Mouse (Mus musculus) myocyte (in vitro differentiated cells): ENCODE data around the gene Gfy.

ENCODE experiments used
- CEBPB ChIP-seq: IDR thresholded peaks from 2 replicates; pipeline ENCODE4 v1.6.1; 2011; ENCODE audit warnings: mild to moderate bottlenecking, moderate library complexity; ENCODE audit not compliant: poor library complexity, insufficient read depth, severe bottlenecking
- E2F4 ChIP-seq: IDR thresholded peaks from one replicate; pipeline ENCODE4 v1.6.1; 2011; ENCODE audit warnings: mild to moderate bottlenecking, control low read depth, moderate library complexity; ENCODE audit not compliant: insufficient read depth
- MAX ChIP-seq: IDR thresholded peaks from one replicate; pipeline ENCODE4 v1.6.1; 2011; ENCODE audit warnings: low read depth, mild to moderate bottlenecking, control low read depth
- MYOD1 ChIP-seq, 3 experiments: IDR thresholded peaks; one replicate each; pipeline ENCODE4 v1.6.1; 2011; ENCODE audit warnings: control low read depth in 2 of 3, low read depth in 2 of 3, mild to moderate bottlenecking in 2 of 3, moderate library complexity in 1 of 3; ENCODE audit not compliant: insufficient read length in 2 of 3, control insufficient read depth in 1 of 3
- MYOG ChIP-seq, 3 experiments: IDR thresholded peaks; one replicate each; pipeline ENCODE4 v1.6.1; 2011; ENCODE audit warnings: control low read depth in 2 of 3, low read depth in 2 of 3, mild to moderate bottlenecking in 2 of 3; ENCODE audit not compliant: insufficient read length in 2 of 3, control insufficient read depth in 1 of 3, insufficient read depth in 1 of 3
- POLR2A ChIP-seq: IDR thresholded peaks from one replicate; pipeline ENCODE4 v1.6.1; 2011; ENCODE audit warnings: low read depth, mild to moderate bottlenecking, control low read depth, moderate library complexity; ENCODE audit not compliant: insufficient read length
- POLR2AphosphoS2 ChIP-seq: IDR thresholded peaks from one replicate; pipeline ENCODE4 v1.6.1; 2011; ENCODE audit warnings: low read depth, control low read depth; ENCODE audit not compliant: insufficient read length
- REST ChIP-seq: IDR thresholded peaks from one replicate; pipeline ENCODE4 v1.6.1; 2011; ENCODE audit warnings: mild to moderate bottlenecking, control low read depth, moderate library complexity; ENCODE audit not compliant: insufficient read depth, insufficient read length
- SRF ChIP-seq: IDR thresholded peaks from one replicate; pipeline ENCODE4 v1.6.1; 2011; ENCODE audit warnings: low read depth; ENCODE audit not compliant: control insufficient read depth, insufficient read length
- TCF12 ChIP-seq: IDR thresholded peaks from one replicate; pipeline ENCODE4 v1.6.1; 2011; ENCODE audit warnings: mild to moderate bottlenecking, control low read depth; ENCODE audit not compliant: poor library complexity, insufficient read depth, severe bottlenecking
- TCF3 ChIP-seq: IDR thresholded peaks from one replicate; pipeline ENCODE4 v1.6.1; 2011; ENCODE audit warnings: low read depth, control low read depth; ENCODE audit not compliant: insufficient read length
- USF1 ChIP-seq: IDR thresholded peaks from one replicate; pipeline ENCODE4 v1.6.1; 2011; ENCODE audit warnings: low read depth, mild to moderate bottlenecking, control low read depth, moderate library complexity

DNA sequence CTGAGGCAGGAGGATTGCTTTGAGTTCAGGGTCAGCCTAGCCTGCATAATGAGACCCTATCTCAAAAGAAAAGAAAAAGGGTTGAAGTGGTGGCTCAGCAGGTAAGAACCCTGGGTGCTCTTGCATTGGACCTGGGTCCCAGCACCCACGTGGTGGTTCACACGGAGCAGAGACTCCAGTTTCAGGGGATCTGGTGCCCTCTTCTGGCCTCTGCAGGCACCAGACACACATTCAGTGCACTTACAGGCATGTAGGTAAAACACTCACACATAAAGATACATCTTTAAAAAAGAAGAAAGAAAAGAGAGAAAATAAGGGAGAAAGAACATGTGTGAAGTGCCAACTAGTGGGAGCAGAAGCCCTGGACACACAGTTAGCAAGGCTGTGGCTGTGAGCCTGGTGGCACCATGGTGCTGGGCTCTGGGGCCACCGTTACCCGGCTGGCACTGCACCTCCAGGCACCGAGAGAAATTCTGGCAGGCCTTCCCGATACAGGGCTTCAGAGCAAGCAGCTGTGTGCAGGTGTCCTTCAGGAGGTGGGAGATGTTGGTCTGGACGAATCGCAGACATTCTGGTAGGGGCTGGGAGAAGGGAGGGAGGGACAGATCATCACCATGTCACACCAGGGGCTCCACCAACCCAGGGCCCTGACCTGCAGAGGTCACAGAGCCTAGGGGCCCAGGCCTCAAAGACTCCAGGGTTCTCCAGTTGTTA lies 45.8 kb downstream of the Gfy start:
- TF ChIP-seq E2F4 (no peak), POLR2A (no peak), CEBPB (no peak), MYOG (IDR thresholded peaks at IDR 0.05; ENCODE audit: control insufficient read depth in 1 of 3, insufficient read depth in 1 of 3, insufficient read length in 2 of 3, low read depth in 2 of 3) (no peak), USF1 (no peak), MAX (no peak), POLR2AphosphoS2 (no peak), TCF12 (no peak), MYOD1 (IDR thresholded peaks at IDR 0.05; ENCODE audit: control insufficient read depth in 1 of 3, insufficient read length in 2 of 3, low read depth in 2 of 3) (no peak), SRF (no peak), REST (no peak), TCF3 (no peak)
